Mouse (Mus musculus): ENCODE measurements at regions not wholly inside any gene's neighbourhood (a gene's known extent, or its start where the extent isn't known, plus 50 kb on each side); places are given as distances from the start of the nearest gene placed in this dataset.
"Not testable (repeated sequence)": the region's sequence is repeated elsewhere in the genome, so short reads cannot be mapped to it uniquely, and the experiment has no call there.

DNA sequence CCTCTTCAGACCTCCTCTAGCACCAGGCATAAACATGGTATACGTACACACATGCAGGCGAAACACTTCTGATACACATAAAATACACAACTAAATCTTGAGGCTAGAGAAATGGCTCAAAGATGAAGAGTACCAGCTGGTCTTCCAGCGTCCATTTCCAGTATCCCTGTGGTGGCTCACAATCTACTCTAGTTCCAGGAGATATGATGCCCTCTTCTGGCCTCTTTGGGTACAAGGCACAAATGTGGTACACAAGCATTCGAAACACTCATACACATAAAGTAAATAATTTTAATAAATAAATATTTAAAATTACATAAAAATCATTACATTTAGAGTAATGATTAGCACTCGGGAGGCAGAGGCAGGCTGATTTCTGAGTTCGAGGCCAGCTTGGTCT lies 50.7 kb upstream of the Rabgap1l start:
- no peak overlapping the region for H3K4me3 ChIP-seq (replicated peaks)
- H3K27me3 ChIP-seq, result no peaks in the 10 kb centered on the region
- ATAC-seq (ENCODE audit: insufficient read depth), result no peak
- no peak overlapping the region for H3K4me2 ChIP-seq
- 72% methylated on average over 6 of the region's 6 CpGs for WGBS (ENCODE audit: insufficient replicate concordance)
- no peak overlapping the region for H3K27ac ChIP-seq (replicated peaks)
- no peak overlapping the region for H3K9ac ChIP-seq
- H3K9me3 ChIP-seq (replicated peaks), result no peaks in the 10 kb centered on the region
- no peaks in the 10 kb centered on the region for H3K36me3 ChIP-seq (replicated peaks)
- H3K4me1 ChIP-seq (replicated peaks), result peaks cover 21% of the 10 kb centered on the region

GRCm38 (mm10) chr1:160844709-160845108 lies 51.7 kb upstream of the Rabgap1l start:
- not testable (repeated sequence) for H3K27me3 ChIP-seq; H3K36me3 ChIP-seq (replicated peaks); H3K9me3 ChIP-seq (replicated peaks); H3K4me3 ChIP-seq (replicated peaks)
- Histone ChIP-seq H3K27ac (replicated peaks) (peak overlapping the region; percentile 85), H3K9ac (peak overlapping the region; percentile 40; the same call in 1 of the 2 replicates), H3K4me1 (replicated peaks) (peaks cover 16% of the 10 kb centered on the region), H3K4me2 (peak overlapping the region; percentile 60)
- 37% methylated on average over 4 of the region's 4 CpGs for WGBS (ENCODE audit: insufficient replicate concordance)
- ATAC-seq (ENCODE audit: insufficient read depth), result peak; percentile 88

- Histone ChIP-seq H3K4me1 (replicated peaks) (peaks cover 3% of the 10 kb centered on the region; the same call in 1 of the 2 replicates), H3K9ac (no peak overlapping the region), H3K4me2 (no peak overlapping the region), H3K27me3 (no peaks in the 10 kb centered on the region), H3K4me3 (replicated peaks) (no peak overlapping the region), H3K9me3 (replicated peaks) (no peaks in the 10 kb centered on the region), H3K36me3 (replicated peaks) (no peaks in the 10 kb centered on the region), H3K27ac (replicated peaks) (no peak overlapping the region)
- WGBS (ENCODE audit: insufficient replicate concordance), result 42% methylated on average over 1 of the region's 1 CpGs
- ATAC-seq (ENCODE audit: insufficient read depth), result peak; percentile 25; the same call in 1 of the 2 replicates
These were observed 55.5 kb upstream of the Rc3h1 start for GRCm38 (mm10) chr1:160850674-160851073.

DNA sequence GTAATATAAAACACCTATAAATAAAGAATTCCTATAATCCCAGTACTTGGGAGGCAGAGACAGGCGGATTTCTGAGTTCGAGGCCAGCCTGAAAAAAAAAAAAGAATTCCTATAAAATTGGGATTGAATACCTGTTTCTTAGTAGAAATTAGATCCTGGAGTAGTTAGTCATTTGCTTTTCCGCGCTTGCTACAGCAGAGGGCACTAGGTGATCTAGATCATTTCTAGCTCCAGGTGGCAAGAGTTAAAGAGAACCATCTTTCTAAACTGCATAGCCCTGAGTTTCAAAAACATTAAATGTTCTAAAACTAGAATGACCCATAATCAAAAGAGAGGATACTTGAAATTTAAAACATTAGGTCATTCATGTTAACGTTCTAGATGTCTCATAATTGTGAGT lies 51.8 kb upstream of the Rc3h1 start:
- 66% methylated on average over 5 of the region's 5 CpGs for WGBS (ENCODE audit: insufficient replicate concordance)
- Histone ChIP-seq H3K4me1 (replicated peaks) (0 out of 2 replicates have a peak, but pooled peaks cover 3% of the 10 kb centered on the region), H3K9me3 (replicated peaks) (no peaks in the 10 kb centered on the region), H3K36me3 (replicated peaks) (no peaks in the 10 kb centered on the region), H3K27ac (replicated peaks) (no peak overlapping the region), H3K4me3 (replicated peaks) (no peak overlapping the region), H3K27me3 (no peaks in the 10 kb centered on the region), H3K4me2 (no peak overlapping the region), H3K9ac (no peak overlapping the region)
- no peak for ATAC-seq (ENCODE audit: insufficient read depth)

DNA sequence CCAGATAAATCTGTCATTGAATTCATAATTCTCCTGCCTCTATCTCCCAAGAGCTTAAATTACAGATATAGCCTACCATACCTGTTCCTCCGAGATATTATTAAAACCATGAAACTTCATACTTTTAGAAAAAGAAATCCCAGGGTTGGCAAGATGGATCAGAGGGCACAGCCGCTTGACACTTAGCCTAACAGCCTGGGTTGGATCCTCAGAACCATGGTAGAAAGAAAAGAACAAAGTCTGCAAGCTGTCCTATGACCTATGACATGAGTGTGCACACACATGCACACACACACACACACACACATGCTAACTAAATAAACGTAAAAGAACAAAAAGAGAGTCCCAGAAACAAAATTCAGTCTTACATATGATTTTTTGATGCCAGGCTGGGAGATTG lies 50.8 kb upstream of the Rc3h1 start:
- ATAC-seq (ENCODE audit: insufficient read depth), result no peak
- Histone ChIP-seq H3K4me3 (replicated peaks) (no peak overlapping the region), H3K4me1 (replicated peaks) (0 out of 2 replicates have a peak, but pooled peaks cover 3% of the 10 kb centered on the region), H3K9ac (no peak overlapping the region), H3K4me2 (no peak overlapping the region), H3K9me3 (replicated peaks) (no peaks in the 10 kb centered on the region), H3K27me3 (no peaks in the 10 kb centered on the region), H3K36me3 (replicated peaks) (no peaks in the 10 kb centered on the region), H3K27ac (replicated peaks) (no peak overlapping the region)
- WGBS (ENCODE audit: insufficient replicate concordance), result 74% methylated on average over 3 of the region's 3 CpGs

DNA sequence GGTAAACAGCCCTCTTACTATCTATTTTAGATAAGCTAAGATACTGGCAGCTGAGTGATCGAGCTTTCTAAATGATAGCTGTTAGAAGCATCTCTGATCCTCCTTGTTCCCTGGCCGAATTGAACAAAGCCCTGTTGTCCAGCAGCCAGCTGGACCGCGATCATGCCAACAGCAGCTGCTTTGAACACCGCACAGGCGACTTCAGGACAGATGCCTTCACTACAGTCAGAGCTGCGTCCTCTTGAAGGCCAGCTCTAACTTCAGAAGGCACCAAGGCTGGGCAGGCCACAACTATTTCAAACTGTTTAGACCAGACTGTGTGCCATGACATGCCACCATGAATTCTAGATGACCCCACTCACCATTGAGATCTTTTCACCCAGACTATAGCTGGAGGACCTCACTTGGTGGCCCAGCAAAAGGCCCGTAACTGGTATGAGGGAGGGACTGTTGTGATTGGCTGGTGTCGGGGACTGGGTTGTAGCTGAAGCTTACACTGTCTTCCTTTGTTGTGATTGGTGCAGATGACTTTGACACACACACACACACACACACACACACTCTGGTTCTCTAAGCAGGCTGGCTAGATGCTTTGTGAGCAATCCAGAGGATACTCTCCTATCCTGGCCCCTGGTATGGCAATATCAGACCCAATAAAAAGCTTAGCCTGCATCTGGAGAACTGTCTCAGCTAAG lies 50.1 kb upstream of the Rc3h1 start:
- Histone ChIP-seq H3K4me2 (no peak overlapping the region), H3K27me3 (no peaks in the 10 kb centered on the region), H3K9ac (no peak overlapping the region), H3K36me3 (replicated peaks) (no peaks in the 10 kb centered on the region), H3K9me3 (replicated peaks) (no peaks in the 10 kb centered on the region), H3K4me3 (replicated peaks) (no peak overlapping the region), H3K27ac (replicated peaks) (no peak overlapping the region), H3K4me1 (replicated peaks) (no peaks in the 10 kb centered on the region)
- 69% methylated on average over 9 of the region's 9 CpGs for WGBS (ENCODE audit: insufficient replicate concordance)
- ATAC-seq (ENCODE audit: insufficient read depth), result no peak
